Mouse (Mus musculus): ENCODE results near the gene Osbpl9.

Gene Osbpl9

DNA sequence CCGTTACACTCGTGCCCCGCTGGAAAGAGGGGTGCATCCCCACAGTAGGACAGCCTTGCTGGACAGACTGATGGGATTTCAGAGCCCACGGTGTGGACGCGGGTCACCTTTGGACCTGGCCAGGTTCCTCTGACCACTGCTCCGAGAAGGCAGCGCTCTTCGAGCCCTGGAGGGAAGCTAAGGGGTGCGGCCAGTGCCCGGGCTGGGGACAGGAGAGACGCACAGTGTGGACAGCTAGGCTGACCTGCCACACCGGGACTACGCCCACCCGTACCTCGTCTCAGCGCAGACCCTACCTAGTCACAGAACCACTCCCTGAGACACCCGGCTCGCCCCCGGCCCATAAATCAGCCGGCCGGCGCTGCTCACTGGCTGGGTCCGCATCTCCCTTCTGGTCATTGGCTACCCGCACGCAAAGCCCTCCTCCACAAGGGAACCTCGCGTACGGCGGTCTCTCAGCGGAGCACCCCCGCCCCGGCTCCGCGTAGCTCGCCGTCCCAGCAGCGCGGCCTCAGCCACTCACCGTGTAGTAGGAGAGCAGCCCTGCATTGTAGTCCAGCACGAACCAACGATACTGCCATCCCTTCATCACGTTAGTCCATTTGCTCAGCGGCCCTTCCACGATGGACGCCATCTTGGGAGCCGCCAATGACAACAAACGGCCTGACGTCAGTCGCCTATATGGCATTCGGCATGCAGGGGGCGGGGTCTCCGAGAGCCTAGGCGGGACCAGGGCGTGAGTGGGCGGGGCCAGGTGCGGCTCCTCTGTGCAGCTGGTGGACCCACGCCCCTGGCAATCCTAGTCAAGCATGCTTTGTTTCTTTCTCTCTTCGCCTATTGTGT lies at the start of gene Osbpl9:
TSS of gene Osbpl9 (minus strand) at position 691 of the 843 bp plus-strand sequence.
- DNase-seq (ENCODE audit: low spot score) = peak; percentile 98

DNA sequence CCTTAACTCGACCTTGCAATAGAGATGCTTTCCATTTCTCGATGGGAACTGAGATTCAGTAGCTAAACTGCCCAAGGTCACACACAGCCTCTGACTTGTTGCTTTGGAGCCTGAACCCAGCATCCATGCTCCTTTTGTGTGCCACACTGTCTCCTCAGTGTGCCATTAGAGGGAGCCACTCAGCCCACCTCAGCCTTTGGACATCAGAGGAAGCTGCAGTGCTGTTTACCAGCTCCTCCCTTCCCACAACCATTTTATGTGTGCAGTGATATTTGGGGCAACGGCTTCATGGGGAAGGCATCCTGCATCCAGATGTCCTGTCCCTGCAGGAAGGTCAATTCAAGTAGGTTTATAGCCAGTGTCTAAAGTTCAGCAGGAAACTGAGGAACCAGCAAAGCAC lies 49.5 kb upstream of the Osbpl9 start:
- peak; percentile 69 for DNase-seq (ENCODE audit: low spot score)

DNA sequence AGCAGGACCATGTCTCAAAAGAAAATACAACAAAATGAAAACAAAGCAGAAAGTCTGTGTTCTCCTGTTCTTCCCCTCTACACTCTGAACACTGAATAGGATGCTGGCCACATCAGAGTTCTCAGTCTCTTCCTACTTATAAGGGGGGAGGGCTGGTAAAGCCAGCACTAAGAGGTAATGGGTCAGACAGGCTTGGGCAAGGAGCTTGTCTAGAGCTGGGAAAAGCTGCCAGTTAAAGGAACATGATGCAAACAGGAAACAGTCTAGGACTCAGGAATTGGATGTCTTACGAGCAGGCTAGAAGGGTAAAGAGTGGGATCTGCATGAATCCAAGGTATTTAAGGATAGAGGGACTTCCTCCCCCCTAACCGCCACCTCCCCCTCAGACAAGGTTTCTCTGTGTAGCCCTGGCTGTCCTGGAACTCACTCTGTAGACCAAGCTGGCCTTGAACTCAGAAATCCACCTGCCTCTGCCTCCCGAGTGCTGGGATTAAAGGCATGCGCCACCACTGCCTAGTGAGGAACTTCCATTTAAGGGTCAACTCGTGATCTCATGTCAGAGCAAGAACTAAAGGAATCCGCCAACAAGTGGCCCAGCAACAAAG lies 43.0 kb upstream of the Osbpl9 start:
- no peak for DNase-seq (ENCODE audit: low spot score)

DNA sequence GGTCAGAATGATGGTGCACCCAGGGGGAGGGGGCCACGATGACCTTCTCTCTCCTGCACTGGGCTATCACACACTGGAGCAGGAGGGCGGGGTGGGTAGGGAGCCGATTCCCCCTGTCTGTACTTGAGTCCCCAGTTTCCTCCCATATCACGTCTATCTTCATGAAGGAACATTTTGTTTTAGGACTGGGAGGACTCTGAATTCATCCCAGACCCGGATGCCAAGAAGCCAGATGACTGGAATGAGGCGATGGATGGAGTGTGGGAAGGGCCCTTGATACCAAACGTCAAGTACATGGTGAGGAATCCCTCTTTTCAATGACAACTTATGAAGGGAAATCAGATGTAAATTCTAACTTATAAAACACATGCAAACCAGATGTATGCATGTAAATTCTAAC lies 42.4 kb upstream of the Osbpl9 start:
- no peak for DNase-seq (ENCODE audit: low spot score)

DNA sequence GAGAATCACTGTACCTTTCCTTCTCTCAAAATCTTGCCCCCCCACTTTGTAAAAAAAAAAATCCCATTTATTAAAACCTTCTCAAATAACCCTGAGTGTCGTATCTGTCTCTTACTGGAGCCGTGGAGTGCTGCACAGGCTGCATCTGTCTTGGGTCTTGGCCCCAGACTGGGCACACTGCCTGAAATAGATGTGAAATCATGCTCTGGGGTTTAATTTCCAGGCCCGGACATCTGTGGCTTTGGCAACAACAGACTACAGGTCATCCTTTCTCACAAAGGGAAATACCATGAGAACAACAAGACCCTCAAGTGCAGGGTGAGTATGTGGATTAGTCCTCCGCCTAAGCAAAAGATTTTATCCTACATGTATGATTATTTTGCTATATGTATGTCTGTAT lies 39.9 kb upstream of the Osbpl9 start:
- DNase-seq (ENCODE audit: low spot score) = no peak

DNA sequence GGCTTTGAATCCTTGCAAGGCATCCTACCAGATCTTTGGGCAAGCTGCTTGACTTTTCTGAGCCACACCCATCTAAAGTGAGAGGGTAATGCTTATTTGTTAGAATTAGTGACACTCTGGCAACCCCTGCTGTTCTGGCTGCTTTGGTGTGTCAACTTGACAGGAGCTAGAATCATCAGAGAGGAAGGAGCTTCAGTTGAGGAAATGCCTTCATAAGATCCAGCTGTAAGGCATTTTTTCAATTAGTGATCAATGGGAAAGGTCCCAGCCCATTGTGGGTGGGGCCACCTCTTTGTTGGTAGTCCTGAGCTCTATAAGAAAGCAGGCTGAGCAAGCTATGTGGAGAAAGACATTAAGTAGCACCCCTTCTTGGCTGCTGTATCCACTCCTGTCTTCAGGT lies 39.1 kb upstream of the Osbpl9 start:
- peak; percentile 40 for DNase-seq (ENCODE audit: low spot score)

DNA sequence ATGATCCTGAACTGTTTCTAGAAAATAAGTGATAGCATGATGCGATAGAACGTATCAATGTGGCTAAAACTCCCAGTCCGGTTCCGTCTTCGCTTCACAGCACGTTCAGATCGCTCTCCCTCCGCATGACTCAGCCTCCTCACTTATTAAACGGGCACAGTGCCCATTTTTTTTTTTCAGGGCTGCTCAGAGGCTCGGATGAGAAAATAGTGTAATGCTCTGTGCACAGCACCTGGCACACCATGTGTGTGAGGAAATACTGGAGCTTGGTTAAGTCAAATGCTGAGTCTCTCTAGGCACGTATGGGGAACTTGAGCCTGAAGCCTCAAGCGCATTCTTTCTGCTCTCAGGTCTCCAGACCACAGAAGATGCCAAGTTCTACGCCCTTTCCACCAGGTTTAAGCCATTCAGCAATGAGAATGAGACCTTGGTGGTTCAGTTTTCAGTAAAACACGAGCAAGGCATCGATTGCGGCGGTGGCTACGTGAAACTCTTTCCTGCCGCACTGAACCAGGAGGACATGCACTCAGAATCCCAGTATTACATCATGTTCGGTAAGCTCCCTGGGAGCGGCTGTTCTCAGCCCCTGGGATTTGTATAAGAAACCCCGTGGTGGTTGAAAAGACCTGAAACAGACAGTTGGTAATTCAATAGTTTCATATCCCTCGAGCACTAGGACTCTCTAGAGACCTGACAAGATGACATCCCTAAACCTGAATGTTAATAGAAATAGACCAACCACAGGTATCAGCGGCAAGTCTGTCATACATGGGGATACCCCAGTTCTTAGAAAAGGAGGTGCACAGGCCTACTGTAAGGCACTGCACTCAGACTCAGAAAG lies 36.6 kb upstream of the Osbpl9 start:
- no peak for DNase-seq (ENCODE audit: low spot score)

DNA sequence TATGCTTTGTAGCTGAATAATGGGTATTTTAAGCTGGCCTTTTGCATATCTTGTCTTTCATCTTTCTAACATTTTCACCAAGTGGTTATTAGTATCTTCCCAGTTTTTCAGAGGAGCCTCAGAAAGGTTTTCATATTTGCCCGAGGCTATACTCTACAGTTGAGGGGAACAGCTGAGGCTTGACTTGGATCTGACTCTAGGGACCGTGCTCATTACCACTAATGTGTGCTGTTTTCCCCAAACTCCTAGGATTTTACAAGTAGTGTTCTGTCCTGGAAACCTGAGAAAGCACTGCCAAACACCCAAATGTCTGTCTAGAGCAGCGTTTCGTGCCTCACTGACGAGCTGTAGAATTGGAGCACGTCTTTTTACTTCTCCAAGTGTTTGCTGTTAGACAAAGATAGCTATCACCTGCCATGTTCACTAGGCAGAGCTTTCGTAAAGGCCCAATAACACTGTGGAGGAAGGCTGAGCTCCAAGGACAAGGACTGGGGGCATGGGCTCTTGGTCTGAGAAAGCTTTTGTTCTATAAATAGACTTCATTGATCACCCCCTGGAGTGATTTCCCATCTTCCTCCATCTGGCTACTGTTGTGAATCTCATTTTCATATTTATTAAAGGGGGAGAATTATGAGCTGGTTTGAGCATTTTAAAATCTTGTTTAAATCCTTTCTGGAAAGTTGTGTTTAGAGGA lies 34.3 kb upstream of the Osbpl9 start:
- DNase-seq (ENCODE audit: low spot score) = no peak

DNA sequence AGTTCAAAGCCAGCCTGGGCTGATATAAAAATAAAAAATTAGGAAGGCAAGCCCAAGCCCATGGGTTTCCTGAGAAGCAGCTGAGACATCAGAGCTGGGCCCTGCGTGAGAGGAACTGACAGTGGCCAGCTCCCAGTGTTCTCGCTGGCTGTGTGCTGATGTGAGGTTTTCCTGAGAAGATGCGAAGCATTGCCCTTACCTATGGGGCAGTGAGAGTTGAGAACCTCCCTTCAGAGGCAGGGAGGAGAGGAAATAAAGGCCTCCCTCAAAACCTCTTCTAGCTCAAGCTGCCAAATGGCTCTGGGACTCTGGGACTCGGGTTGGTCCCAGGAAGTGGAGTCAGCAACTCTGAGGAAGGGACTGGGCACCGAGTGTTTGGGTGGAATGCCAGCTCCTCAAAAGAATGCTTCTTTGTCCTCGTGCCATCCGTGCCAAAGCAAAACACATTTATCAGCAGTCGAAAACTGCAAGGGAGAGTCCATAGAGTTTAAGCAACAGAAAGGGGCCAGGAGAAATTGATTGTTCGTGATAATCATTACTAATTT lies 32.8 kb upstream of the Osbpl9 start:
- no peak for DNase-seq (ENCODE audit: low spot score)

DNA sequence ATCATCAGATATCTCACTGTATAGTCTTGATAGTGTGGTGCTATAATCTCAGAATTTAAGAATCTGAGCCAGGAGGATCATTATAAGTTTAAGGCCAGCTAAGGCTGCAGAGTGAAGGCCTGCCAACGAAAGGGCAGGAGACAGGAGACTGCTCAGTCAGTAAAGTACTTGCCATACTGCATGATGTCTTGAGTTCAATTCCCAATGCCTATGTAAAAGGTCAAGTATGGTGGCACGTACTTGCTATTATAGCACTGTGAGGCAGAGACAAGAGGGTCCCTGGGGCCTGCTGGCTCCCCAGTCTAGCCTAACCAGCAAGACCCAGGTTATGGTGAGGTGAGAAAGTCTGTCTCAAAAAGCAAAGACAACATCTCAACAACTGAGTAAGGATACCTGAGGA lies 32.1 kb upstream of the Osbpl9 start, which contains the start of gene Calr4:
TSS of gene Calr4 (plus strand) at position 301 of the 400 bp plus-strand sequence.
- no peak for DNase-seq (ENCODE audit: low spot score)

DNA sequence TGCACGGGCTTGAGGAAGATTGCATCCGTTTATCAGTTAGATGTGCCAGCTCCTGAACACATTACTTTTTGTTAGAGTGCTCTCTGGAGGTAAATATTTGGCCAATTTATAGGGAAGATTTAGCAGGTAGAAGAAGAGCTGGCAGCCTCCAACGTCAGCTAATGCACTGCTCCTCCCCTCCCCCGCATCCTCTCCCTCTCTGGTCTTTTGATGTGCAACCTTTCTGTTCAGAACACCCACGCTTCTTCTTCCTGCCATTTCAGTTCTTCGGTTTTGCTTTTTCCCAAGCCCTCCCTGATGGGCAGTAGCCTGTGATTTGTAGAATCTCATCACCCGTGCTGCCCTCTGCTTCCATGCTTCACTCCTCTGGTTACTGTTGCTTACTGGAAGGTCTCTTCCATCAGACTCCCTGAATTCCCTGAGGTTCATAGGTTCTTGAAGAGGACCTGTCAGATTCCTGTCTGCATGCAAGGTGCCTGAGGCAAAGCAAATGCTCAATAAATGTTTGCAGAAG lies 27.8 kb upstream of the Osbpl9 start:
- no peak for DNase-seq (ENCODE audit: low spot score)

DNA sequence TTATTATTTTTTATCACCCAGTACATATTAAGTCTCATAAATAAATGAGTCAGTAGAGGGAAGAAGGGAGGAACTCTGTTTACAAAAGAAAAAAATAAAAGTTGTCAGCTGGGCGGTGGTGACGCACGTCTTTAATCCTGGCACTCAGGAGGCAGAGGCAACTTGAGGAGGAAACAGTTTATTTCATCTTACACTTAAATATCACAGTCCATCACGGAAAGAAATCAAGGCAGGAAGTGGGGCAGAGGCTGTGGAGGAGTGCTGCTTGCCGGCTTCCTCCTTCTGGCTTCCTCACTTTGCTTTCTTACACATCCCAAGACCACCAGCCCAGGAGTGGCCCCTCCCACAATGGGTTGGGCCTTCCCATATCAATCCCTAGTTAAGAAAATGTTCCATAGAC lies 24.0 kb upstream of the Osbpl9 start:
- no peak for DNase-seq (ENCODE audit: low spot score)

DNA sequence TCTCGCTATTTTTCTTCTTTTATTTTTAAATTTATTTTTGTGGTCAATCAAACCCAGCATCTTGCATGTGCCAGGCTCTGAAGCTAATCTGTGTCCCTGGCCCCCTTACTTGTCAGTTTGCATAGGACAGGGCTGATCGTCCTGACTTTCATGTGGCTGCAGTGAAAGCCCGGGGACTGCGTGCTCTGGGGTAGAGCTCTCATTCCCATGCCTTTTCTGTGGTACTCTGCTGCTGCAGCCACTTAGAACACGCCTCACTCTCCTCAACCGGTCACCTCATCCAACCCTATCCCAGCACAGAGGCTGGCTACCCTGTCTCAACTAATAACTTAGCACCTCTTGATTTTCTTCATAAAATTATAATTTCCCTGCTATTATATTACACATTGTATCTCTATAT lies 23.5 kb upstream of the Osbpl9 start:
- DNase-seq (ENCODE audit: low spot score) = no peak

DNA sequence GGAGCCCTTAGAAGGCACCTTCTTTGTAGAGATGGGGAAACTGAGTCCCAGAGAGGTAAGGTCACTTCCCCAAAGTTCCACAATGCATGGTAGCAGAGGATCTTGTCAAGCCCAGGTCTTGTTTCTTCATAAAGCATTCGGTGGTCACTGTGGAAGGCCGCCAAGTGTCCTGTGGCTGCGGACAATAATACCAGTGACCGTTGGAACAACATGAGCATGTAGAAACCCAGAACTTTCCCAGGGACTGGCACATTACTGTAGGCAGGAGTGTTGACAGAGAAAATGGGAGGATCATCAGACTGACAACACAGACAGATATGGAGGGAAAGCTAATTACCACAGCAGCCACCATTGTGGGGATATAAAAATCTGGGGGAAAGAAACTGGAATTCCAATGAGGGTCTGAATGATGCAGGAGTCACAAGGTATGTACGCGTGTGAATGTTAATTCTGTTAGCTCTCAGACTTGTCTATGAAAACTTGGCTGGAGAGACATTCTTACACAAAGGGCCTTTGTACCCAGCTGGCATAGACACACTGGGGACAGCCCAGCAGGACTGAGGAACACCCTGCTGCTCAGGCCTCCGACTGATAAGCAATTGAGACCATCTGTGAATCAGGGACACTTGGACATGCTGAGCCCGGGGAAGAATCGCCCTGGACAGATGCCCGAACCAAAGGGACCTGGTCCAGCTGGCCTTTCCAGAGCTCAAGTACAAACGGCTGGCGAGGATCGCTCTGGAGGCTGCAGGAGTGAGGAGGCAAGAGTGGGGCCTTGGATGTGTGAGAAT lies 22.9 kb upstream of the Osbpl9 start:
- peak; percentile 15 for DNase-seq (ENCODE audit: low spot score)

DNA sequence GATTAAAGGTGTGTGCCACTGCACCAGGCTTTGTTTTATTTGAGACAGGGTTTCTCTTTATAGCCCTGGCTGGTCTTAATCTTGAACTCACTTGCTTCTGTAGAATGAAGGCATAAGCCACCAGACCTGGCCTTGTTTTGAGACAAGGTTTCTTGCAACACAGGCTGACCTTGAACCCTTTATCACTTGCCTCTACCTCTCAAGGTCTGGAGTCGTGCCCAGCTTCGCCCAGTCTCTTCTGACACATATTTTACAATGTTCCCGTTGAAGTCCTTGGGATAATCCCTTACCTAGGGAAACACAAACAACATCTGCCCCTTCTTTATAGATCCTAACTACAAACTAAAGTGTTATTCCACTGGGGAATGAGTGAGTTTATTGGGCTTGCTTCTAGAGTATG lies 19.9 kb upstream of the Osbpl9 start:
- no peak for DNase-seq (ENCODE audit: low spot score)

DNA sequence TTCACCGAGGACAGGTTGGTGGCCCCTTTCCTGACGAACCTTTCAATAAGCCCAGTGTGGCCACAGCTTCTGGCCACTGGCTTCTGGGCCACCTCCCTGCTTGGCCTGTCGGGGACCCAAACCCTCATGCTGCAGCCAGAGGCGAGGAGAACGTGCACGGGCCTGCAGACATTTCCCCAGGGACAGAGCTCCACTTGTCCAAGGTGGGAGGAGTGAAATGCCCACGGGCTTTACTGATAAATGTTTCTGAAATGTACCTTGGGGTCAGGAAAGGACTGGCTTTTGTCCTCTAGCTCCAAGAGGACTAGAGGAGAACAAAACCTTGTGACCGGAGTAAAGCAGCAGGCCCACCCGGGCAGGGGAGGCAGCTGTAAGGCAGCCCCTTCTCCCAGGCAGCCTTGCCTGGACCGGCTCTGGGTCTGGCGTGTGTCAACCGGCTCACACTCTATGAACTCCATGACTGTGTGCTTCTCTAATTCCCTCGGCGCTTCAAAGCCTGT lies 18.4 kb upstream of the Osbpl9 start:
- no peak for DNase-seq (ENCODE audit: low spot score)

DNA sequence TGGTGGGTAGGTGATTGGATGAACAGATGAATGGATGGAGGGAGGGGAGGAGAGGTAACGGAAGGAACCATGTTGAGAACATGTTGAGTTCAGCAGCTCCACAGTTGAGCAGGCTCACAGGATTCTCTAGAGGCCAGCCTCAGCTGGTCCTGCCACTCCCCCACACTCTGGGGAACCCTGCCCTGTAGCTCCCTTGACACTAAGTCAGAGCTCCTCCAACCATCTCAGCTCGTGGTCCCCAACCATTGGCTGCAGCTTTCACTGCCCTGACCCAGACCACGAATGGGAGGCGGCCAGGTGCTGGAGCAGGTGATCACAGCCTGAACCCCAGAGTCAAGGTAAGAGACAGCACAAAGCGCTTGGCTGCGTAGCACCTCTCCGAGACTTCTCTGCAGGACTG lies 15.9 kb upstream of the Osbpl9 start:
- no peak for DNase-seq (ENCODE audit: low spot score)

DNA sequence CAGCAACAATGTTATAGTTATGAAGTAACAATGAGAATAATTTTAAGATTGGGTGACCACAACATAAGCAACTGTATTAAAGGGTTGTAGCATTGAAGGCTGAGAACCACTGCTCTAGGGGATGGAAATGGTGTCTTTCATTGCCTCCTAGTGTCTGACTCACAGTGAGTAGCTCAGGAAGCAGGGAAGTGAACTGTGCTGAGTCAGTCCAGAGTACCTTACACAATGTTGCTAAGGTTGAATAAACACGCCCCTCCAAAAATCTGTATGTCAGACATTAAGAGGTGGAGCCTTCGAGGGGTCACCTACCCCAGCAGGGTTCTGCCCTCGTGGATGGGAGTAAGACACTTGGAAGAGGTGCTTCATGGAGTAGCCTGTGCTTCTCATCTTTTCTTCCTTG lies 11.9 kb upstream of the Osbpl9 start:
- no peak for DNase-seq (ENCODE audit: low spot score)

DNA sequence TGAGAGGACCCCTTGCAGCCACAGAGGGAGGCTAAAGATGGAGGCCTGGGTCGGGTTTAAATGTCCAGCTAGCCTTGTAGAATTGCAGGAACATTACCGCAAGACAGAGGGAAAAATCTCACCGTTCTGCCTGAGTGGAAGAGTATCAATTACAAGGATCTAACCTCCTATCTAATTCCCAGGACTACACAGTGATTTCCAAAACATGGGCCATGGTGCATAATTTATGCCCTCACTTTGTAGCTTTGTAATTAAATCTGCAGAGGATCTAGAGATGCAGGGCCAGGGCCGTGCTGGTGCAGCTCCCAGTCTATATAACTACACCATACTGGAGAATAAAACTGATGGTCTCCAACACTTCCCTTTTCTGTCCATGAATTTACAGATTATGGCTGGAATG lies 8.8 kb upstream of the Osbpl9 start:
- no peak for DNase-seq (ENCODE audit: low spot score)

DNA sequence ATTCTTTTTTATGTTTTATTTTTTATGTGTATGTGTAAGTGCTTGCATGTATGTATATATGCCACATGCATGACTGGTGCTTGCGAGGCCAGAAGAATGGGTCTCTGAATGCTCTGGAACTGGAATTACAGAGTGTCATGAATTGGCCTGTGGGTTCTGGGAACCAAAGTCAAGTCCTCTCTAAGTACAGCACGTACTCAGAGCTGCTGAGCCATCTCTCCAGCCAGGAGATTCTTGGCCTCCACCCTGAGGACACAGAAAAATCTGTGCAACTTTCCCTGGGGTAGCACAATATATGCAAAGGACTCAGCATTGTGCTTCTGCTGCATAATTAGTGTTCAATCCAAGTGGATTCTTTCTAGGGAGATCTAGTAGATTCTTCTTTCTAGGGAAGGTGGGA lies 8.2 kb upstream of the Osbpl9 start:
- no peak for DNase-seq (ENCODE audit: low spot score)

DNA sequence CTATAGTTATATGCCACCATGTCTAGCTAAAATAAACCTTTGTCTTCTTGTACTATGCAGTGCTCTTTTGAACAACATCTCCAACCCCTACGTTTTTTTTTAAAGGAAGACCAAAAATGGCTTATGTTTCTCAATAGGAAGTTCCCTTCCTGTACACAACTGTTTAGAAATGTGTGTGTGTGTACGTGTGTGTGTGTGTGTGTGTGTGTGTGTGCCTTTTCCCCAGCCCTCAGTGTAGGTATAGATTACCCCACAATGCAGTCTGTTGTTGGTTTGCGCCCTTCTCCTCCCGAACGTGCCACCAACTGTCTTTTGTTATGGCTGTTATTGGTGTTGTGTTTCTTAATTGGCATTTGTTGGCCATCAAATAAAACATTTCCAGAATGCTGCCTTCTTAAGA lies 5.5 kb upstream of the Osbpl9 start:
- DNase-seq (ENCODE audit: low spot score) = no peak

All from embryo, embryonic 10 days (tissue).